Mouse (Mus musculus) midbrain, postnatal 0 days (tissue): ENCODE results near the gene Ttc22. TPM values are rescaled to one million over a fixed set of nuclear protein-coding genes. Genes with fewer than 3 reads are reported as not detected.

ENCODE experiments used
- ATAC-seq: fragments of 200-750 bp; cut with Nextera tagmentation; 2 replicates; pipeline ENCODE4 v1.8.0; 2017; ENCODE audit warnings: moderate number of reproducible peaks, mild to moderate bottlenecking, moderate TSS enrichment, moderate library complexity; ENCODE audit not compliant: low FRiP score
- DNase-seq: peaks from one replicate; pipeline ENCODE4 v3.0.0-alpha.2; 2015; ENCODE audit warnings: low spot score
- H3K27ac ChIP-seq: fragments of 300-500 bp; sonication (generic); 2 replicates; pipeline ENCODE4 v1.5.1; 2014; ENCODE audit warnings: low read depth, mild to moderate bottlenecking, low read length, mixed read lengths
- H3K27me3 ChIP-seq: fragments of 300-500 bp; sonication (generic); 2 replicates; pipeline ENCODE4 v1.6.1; 2014; ENCODE audit warnings: low read length, control low read depth, mixed read lengths; ENCODE audit not compliant: insufficient read depth
- H3K36me3 ChIP-seq: fragments of 300-500 bp; sonication (generic); 2 replicates; pipeline ENCODE4 v1.6.1; 2014; ENCODE audit warnings: low read length, control low read depth, mixed read lengths; ENCODE audit not compliant: insufficient read depth
- H3K4me1 ChIP-seq: fragments of 300-500 bp; sonication (generic); 2 replicates; pipeline ENCODE4 v1.6.1; 2014; ENCODE audit warnings: mild to moderate bottlenecking, control low read depth, antibody characterized with exemption, low read length, mixed read lengths; ENCODE audit not compliant: insufficient read depth
- H3K4me2 ChIP-seq: fragments of 300-500 bp; sonication (generic); 2 replicates; pipeline ENCODE4 v1.6.1; 2014; ENCODE audit warnings: low read depth, mild to moderate bottlenecking, low read length, mixed read lengths; ENCODE audit not compliant: poor library complexity, severe bottlenecking
- H3K4me3 ChIP-seq: fragments of 300-500 bp; sonication (generic); 2 replicates; pipeline ENCODE4 v1.5.1; 2014; ENCODE audit warnings: low read depth, mild to moderate bottlenecking, low read length, moderate library complexity
- H3K9ac ChIP-seq: fragments of 300-500 bp; sonication (generic); replicated peaks from 2 replicates; pipeline ENCODE4 v1.6.1; 2014; ENCODE audit warnings: mild to moderate bottlenecking, low read length, moderate library complexity, mixed read lengths; ENCODE audit not compliant: poor library complexity, severe bottlenecking
- H3K9me3 ChIP-seq: fragments of 300-500 bp; sonication (generic); 2 replicates; pipeline ENCODE4 v1.6.1; 2016; ENCODE audit warnings: low read length, control low read depth
- CTCF ChIP-seq: IDR thresholded peaks from 2 replicates; pipeline ENCODE4 v1.5.1; 2016; ENCODE audit warnings: antibody characterized with exemption, mild to moderate bottlenecking
- WGBS: fragments of 180-500 bp; shearing (Covaris S2); extraction: QIAGEN DNeasy Blood & Tissue Kit; methylation state at CpG from one replicate; pipeline ENCODE4 v1.1.7; 2014; 5-methylcytosine and 5-hydroxymethylcytosine counted together
- polyA plus RNA-seq: library from polyadenylated mRNA; unstranded; fragments of >200 nt; fragmentation: Nextera tagmentation; extraction: Ambion mirVana; gene quantifications from 2 replicates; pipeline ENCODE4 v1.2.1, GENCODE M21; 2015
- total RNA-seq: library from RNA; depleted of rRNA; stranded (reverse); fragments of >200 nt; gene quantifications from 2 replicates; pipeline ENCODE4 v1.2.3, GENCODE M21; 2014

Ttc22 gene
- total and polyA plus RNA-seq, 2 experiments from 2014 or later: 4.1 to 4.6 TPM

- 79% methylated on average over 4 of the region's 4 CpGs for WGBS
Measured at GRCm38 (mm10) chr4:106597741-106598140, 24.5 kb upstream of the Ttc22 start.

GRCm38 (mm10) chr4:106599415-106599814, 22.8 kb upstream of the Ttc22 start:
- Histone ChIP-seq H3K27me3 (no peaks in the 10 kb centered on the region), H3K36me3 (no peaks in the 10 kb centered on the region), H3K9me3 (no peaks in the 10 kb centered on the region), H3K9ac (no peak overlapping the region), H3K4me3 (no peak overlapping the region), H3K4me2 (no peak overlapping the region), H3K27ac (no peak overlapping the region), H3K4me1 (no peaks in the 10 kb centered on the region)
- WGBS: 63% methylated on average over 1 of the region's 1 CpGs
- DNase-seq: no peak
- no peak for ATAC-seq
- TF ChIP-seq CTCF: peak; percentile 27; the same call in 1 of the 2 replicates

More at GRCm38 (mm10) chr4:106597741-106598140, 24.5 kb upstream of the Ttc22 start:
- Histone ChIP-seq H3K9ac (no peak overlapping the region), H3K36me3 (no peaks in the 10 kb centered on the region), H3K4me2 (no peak overlapping the region), H3K4me3 (no peak overlapping the region), H3K4me1 (no peaks in the 10 kb centered on the region), H3K27me3 (no peaks in the 10 kb centered on the region), H3K9me3 (no peaks in the 10 kb centered on the region), H3K27ac (no peak overlapping the region)
- TF ChIP-seq CTCF: no peak
- no peak for DNase-seq
- ATAC-seq: no peak

GRCm38 (mm10) chr4:106600770-106601169, 21.5 kb upstream of the Ttc22 start:
- no peak overlapping the region for H3K9ac ChIP-seq
- H3K27ac ChIP-seq: no peak overlapping the region
- 84% methylated on average over 4 of the region's 4 CpGs for WGBS
- ATAC-seq: no peak
- H3K4me1 ChIP-seq: no peaks in the 10 kb centered on the region
- H3K4me2 ChIP-seq: no peak overlapping the region
- no peaks in the 10 kb centered on the region for H3K36me3 ChIP-seq
- no peaks in the 10 kb centered on the region for H3K27me3 ChIP-seq
- H3K9me3 ChIP-seq: no peaks in the 10 kb centered on the region
- no peak overlapping the region for H3K4me3 ChIP-seq
- DNase-seq: no peak
- no peak for TF ChIP-seq CTCF

- no peak overlapping the region for H3K27ac ChIP-seq
- H3K4me1 ChIP-seq: no peaks in the 10 kb centered on the region
- TF ChIP-seq CTCF: peak; percentile 31; the same call in 1 of the 2 replicates
- H3K4me3 ChIP-seq: no peak overlapping the region
- no peaks in the 10 kb centered on the region for H3K36me3 ChIP-seq
- no peaks in the 10 kb centered on the region for H3K9me3 ChIP-seq
- WGBS: 44% methylated on average over 18 of the region's 18 CpGs
- no peak overlapping the region for H3K9ac ChIP-seq
- ATAC-seq (peak; percentile 85), DNase-seq (peak; percentile 69)
- no peaks in the 10 kb centered on the region for H3K27me3 ChIP-seq
- H3K4me2 ChIP-seq: peak overlapping the region; percentile 10; the same call in 1 of the 2 replicates
Measured at GRCm38 (mm10) chr4:106606639-106607554, 15.3 kb upstream of the Ttc22 start.

- Histone ChIP-seq H3K4me3 (no peak overlapping the region), H3K4me2 (no peak overlapping the region)
- ATAC-seq: no peak
Measured at GRCm38 (mm10) chr4:106607905-106608304, 14.3 kb upstream of the Ttc22 start.

GRCm38 (mm10) chr4:106613105-106613504, 9.1 kb upstream of the Ttc22 start:
- no peaks in the 10 kb centered on the region for H3K36me3 ChIP-seq
- no peak overlapping the region for H3K9ac ChIP-seq
- no peak overlapping the region for H3K4me2 ChIP-seq
- H3K4me1 ChIP-seq: peaks cover 6% of the 10 kb centered on the region; the same call in 1 of the 2 replicates
- 0 out of 2 replicates have a peak, but pooled peaks cover 7% of the 10 kb centered on the region for H3K27me3 ChIP-seq
- 80% methylated on average over 8 of the region's 8 CpGs for WGBS
- no peak for TF ChIP-seq CTCF
- no peaks in the 10 kb centered on the region for H3K9me3 ChIP-seq
- ATAC-seq (no peak), DNase-seq (no peak)
- H3K4me3 ChIP-seq: no peak overlapping the region
- no peak overlapping the region for H3K27ac ChIP-seq

More at GRCm38 (mm10) chr4:106607905-106608304, 14.3 kb upstream of the Ttc22 start:
- 79% methylated on average over 1 of the region's 1 CpGs for WGBS
- H3K9me3 ChIP-seq: no peaks in the 10 kb centered on the region
- no peak overlapping the region for H3K27ac ChIP-seq
- H3K9ac ChIP-seq: no peak overlapping the region
- H3K36me3 ChIP-seq: no peaks in the 10 kb centered on the region
- H3K27me3 ChIP-seq: 0 out of 2 replicates have a peak, but pooled peaks cover 7% of the 10 kb centered on the region
- DNase-seq: no peak
- H3K4me1 ChIP-seq: no peaks in the 10 kb centered on the region
- no peak for TF ChIP-seq CTCF
